9 mouse cellular contexts compared by ENCODE assay signal in the genomic region with DNA sequence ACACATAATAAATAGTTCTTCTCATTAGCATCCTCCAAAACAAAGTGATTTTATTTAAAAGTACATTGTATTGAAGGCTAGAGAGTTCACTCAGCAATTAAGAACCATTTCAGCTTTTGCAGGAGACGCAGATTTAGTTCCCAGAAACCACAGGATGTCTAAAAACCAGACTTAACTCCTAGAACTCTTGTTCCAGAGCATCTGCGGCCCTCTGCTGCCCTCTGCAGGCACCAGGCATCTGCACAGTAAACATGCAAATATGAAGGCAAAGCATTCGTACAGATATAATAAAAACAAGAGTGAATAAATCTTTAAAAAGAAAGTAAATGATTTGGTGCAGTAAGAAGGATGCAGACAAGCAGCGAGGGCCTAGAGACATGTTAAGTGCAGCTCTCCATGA. TPM values are rescaled to one million over a fixed set of nuclear protein-coding genes. Genes with fewer than 3 reads are reported as not detected.
DNase-seq lines count a peak whose midpoint lies in the region; ATAC-seq and TF ChIP-seq lines count a peak whose summit lies in the region.
"Had no signal": no experiment of that assay in that cellular context is flagged by ENCODE, and none has a peak within 500 bp of the region (broad histone marks: within the 10 kb centered on the region; RNA-seq: fewer than 3 reads in every experiment).

No protein-coding gene starts in this region.

- WGBS in cerebellum, adult 2 months = 54% methylated on average over 4 of the region's 4 CpGs

- TF ChIP-seq CTCF in cerebellum, adult 2 months (IDR thresholded peaks at IDR 0.05; ENCODE audit: borderline replicate concordance, insufficient read depth, low read depth, low read length) = peak; percentile 39; the same call in 1 of the 2 replicates
- peak; percentile 92 for TF ChIP-seq CTCF in layer of hippocampus, adult 2 months (conservative IDR thresholded peaks at IDR 0.05)

- H3K4me3 ChIP-seq in cerebellum, adult 2 months (replicated peaks; ENCODE audit: insufficient read depth, low read depth, low read length) = no peak overlapping the region
- H3K4me3 ChIP-seq in layer of hippocampus, adult 2 months = no peak overlapping the region
- H3K4me3 ChIP-seq: liver, embryonic 15.5 days had no signal

- no peak overlapping the region for H3K27ac ChIP-seq in cerebellum, adult 2 months (ENCODE audit: insufficient read depth, low read length)
- H3K27ac ChIP-seq in layer of hippocampus, adult 2 months = no peak overlapping the region
- H3K27ac ChIP-seq: liver, embryonic 15.5 days had no signal

- ATAC-seq in cerebellum, adult (ENCODE audit: insufficient number of reproducible peaks, low FRiP score, low TSS enrichment) = no peak

- DNase-seq in cerebellum, adult 2 months = peak; percentile 10 to 23
- DNase-seq in spleen, adult 18-20 months = peak; percentile 4 to 14
- no peak for DNase-seq in spleen, adult 12 weeks (ENCODE audit: low spot score)
- DNase-seq in embryo, embryonic 9.5 days (ENCODE audit: extremely low spot score) = peak; percentile 29
- peak; percentile 57 to 78 for DNase-seq in layer of hippocampus, adult 2 months (ENCODE audit: low spot score in 2 of 2)
- DNase-seq in lung, postnatal 36 days = peak; percentile 31
- DNase-seq in thymus, postnatal 4 days = peak; percentile 64

- H3K27me3 ChIP-seq in cerebellum, adult 2 months (ENCODE audit: control insufficient read depth, insufficient read depth, low read length) = no peaks in the 10 kb centered on the region
- H3K27me3 ChIP-seq: liver, embryonic 15.5 days had no signal

- no peaks in the 10 kb centered on the region for H3K4me1 ChIP-seq in cerebellum, adult 2 months (ENCODE audit: control insufficient read depth, insufficient read depth, low read length)
- H3K4me1 ChIP-seq: liver, embryonic 15.5 days had no signal

- no peak for TF ChIP-seq POLR2A in cerebellum, adult 2 months (IDR thresholded peaks at IDR 0.05; ENCODE audit: borderline replicate concordance, insufficient read depth, low read length)

RNA-seq across cellular contexts. Expression of gene Tmprss11b, which starts 8.5 kb away (rescaled TPM):
- polyA plus RNA-seq in cerebellum, adult 2 months (2012; rRNA removed) = not detected in 2 replicates
- total RNA-seq in layer of hippocampus, adult 2 months (2021) = not detected
- polyA plus RNA-seq: liver, embryonic 15.5 days had no signal

RNA-seq across cellular contexts. Expression of gene Tmprss11f, which starts 52.4 kb away (rescaled TPM):
- not detected in 2 replicates for polyA plus RNA-seq in cerebellum, adult 2 months (2012; rRNA removed)
- not detected for total RNA-seq in layer of hippocampus, adult 2 months (2021)
- polyA plus RNA-seq: liver, embryonic 15.5 days had no signal
